Mouse (Mus musculus) thymus, adult 2 months (tissue): Measurements from ENCODE around the gene Zfp825. TPM values are rescaled to one million over a fixed set of nuclear protein-coding genes. Genes with fewer than 3 reads are reported as not detected.
"Not testable (repeated sequence)": the region's sequence is repeated elsewhere in the genome, so short reads cannot be mapped to it uniquely, and the experiment has no call there.

Source experiments
- DNase-seq: peaks from one replicate; pipeline ENCODE4 v3.0.0; 2021
- H3K27ac ChIP-seq: fragments of 200-500 bp; 2 replicates; pipeline ENCODE4 v1.5.1; 2012; ENCODE audit warnings: low read length, control low read depth; ENCODE audit not compliant: control insufficient read depth, insufficient read depth
- H3K27me3 ChIP-seq: fragments of 200-500 bp; 2 replicates; pipeline ENCODE4 v1.6.1; 2012; ENCODE audit warnings: mild to moderate bottlenecking, low read length, moderate library complexity, mixed read lengths; ENCODE audit not compliant: control insufficient read depth, insufficient read depth
- H3K36me3 ChIP-seq: fragments of 200-500 bp; 2 replicates; pipeline ENCODE4 v1.6.1; 2012; ENCODE audit warnings: mild to moderate bottlenecking, low read length, moderate library complexity; ENCODE audit not compliant: control insufficient read depth, insufficient read depth
- H3K4me1 ChIP-seq: fragments of 200-500 bp; replicated peaks from 2 replicates; pipeline ENCODE4 v1.6.1; 2012; ENCODE audit warnings: low read length; ENCODE audit not compliant: control insufficient read depth, insufficient read depth
- H3K4me3 ChIP-seq: fragments of 200-500 bp; 2 replicates; pipeline ENCODE4 v1.5.1; 2012; ENCODE audit warnings: mild to moderate bottlenecking, low read length, control low read depth, moderate library complexity; ENCODE audit not compliant: control insufficient read depth, insufficient read depth
- CTCF ChIP-seq: fragments of 200-500 bp; IDR thresholded peaks from 2 replicates; pipeline ENCODE4 v1.5.1; 2012; ENCODE audit warnings: mild to moderate bottlenecking, control low read depth, low read length, moderate library complexity, borderline replicate concordance; ENCODE audit not compliant: control insufficient read depth, poor library complexity, insufficient read depth; ENCODE audit errors: extremely low read depth
- POLR2A ChIP-seq: fragments of 200-500 bp; IDR thresholded peaks from 2 replicates; pipeline ENCODE4 v1.6.1; 2012; ENCODE audit warnings: mild to moderate bottlenecking, low read length, control low read depth, moderate library complexity; ENCODE audit not compliant: control insufficient read depth, poor library complexity, insufficient read depth; ENCODE audit errors: extremely low read depth
- WGBS: fragments of 180-500 bp; shearing (Covaris S2); methylation state at CpG from one replicate; pipeline ENCODE4 v1.1.7; 2018; 5-methylcytosine and 5-hydroxymethylcytosine counted together
- polyA plus RNA-seq: library from polyadenylated mRNA; depleted of rRNA; stranded (reverse); fragments of >200 nt; gene quantifications from 2 replicates; pipeline ENCODE4 v1.2.3, GENCODE M21; 2012; rRNA removed

Gene Zfp825
- polyA plus RNA-seq: 0.98 and 1.1 TPM in 2 replicates

- Histone ChIP-seq H3K4me3 (peak within 1 kb of the TSS; percentile 86), H3K36me3 (no peaks in the 10 kb centered on the region), H3K27ac (peak within 1 kb of the TSS; percentile 96), H3K4me1 (peaks cover 4% of the 10 kb centered on the region), H3K27me3 (no peaks in the 10 kb centered on the region)
- WGBS: under 1% methylated on average over 23 of the region's 23 CpGs
- peak; percentile 74 for DNase-seq
- peak; percentile 76 for TF ChIP-seq POLR2A
- TF ChIP-seq CTCF: no peak
These were observed at the start of gene Zfp825 for GRCm38 (mm10) chr13:74493911-74494679. TSS of gene Zfp825 (minus strand) at chr13:74493992.

GRCm38 (mm10) chr13:74535418-74535817, 41.6 kb upstream of the Zfp825 start:
- H3K4me3 ChIP-seq, H3K4me1 ChIP-seq, H3K27ac ChIP-seq, H3K36me3 ChIP-seq, H3K27me3 ChIP-seq, DNase-seq: not testable (repeated sequence)
- 95% methylated on average over 3 of the region's 3 CpGs for WGBS

- not testable (repeated sequence) for H3K36me3 ChIP-seq, H3K27me3 ChIP-seq, H3K4me3 ChIP-seq, H3K4me1 ChIP-seq, H3K27ac ChIP-seq
- peak; percentile 65 for DNase-seq
- 11% methylated on average over 3 of the region's 3 CpGs for WGBS
These were observed 41.1 kb upstream of the Zfp825 start for GRCm38 (mm10) chr13:74534864-74535263.

- no peak for DNase-seq
- H3K27ac ChIP-seq: no peak overlapping the region
- 96% methylated on average over 15 of the region's 15 CpGs for WGBS
- TF ChIP-seq CTCF: no peak
- H3K4me1 ChIP-seq: no peaks in the 10 kb centered on the region
- H3K27me3 ChIP-seq: no peaks in the 10 kb centered on the region
- no peaks in the 10 kb centered on the region for H3K36me3 ChIP-seq
- H3K4me3 ChIP-seq: no peak overlapping the region
These were observed 40.3 kb upstream of the Zfp825 start for GRCm38 (mm10) chr13:74534096-74534495.

- H3K27ac ChIP-seq, H3K4me3 ChIP-seq, H3K36me3 ChIP-seq, H3K4me1 ChIP-seq, H3K27me3 ChIP-seq, DNase-seq: not testable (repeated sequence)
- WGBS: 86% methylated on average over 1 of the region's 1 CpGs
These were observed 37.5 kb upstream of the Zfp825 start for GRCm38 (mm10) chr13:74531251-74531650.

- H3K4me3 ChIP-seq, DNase-seq: not testable (repeated sequence)
These were observed 35.6 kb upstream of the Zfp825 start for GRCm38 (mm10) chr13:74529372-74529715.

GRCm38 (mm10) chr13:74528519-74529371, 35.0 kb upstream of the Zfp825 start:
- not testable (repeated sequence) for H3K4me3 ChIP-seq, H3K27me3 ChIP-seq, H3K4me1 ChIP-seq, DNase-seq, H3K27ac ChIP-seq, H3K36me3 ChIP-seq

More at GRCm38 (mm10) chr13:74529372-74529715, 35.6 kb upstream of the Zfp825 start:
- WGBS: 20% methylated on average over 1 of the region's 1 CpGs
- not testable (repeated sequence) for H3K36me3 ChIP-seq, H3K4me1 ChIP-seq, H3K27ac ChIP-seq, H3K27me3 ChIP-seq
